In the genomic region with DNA sequence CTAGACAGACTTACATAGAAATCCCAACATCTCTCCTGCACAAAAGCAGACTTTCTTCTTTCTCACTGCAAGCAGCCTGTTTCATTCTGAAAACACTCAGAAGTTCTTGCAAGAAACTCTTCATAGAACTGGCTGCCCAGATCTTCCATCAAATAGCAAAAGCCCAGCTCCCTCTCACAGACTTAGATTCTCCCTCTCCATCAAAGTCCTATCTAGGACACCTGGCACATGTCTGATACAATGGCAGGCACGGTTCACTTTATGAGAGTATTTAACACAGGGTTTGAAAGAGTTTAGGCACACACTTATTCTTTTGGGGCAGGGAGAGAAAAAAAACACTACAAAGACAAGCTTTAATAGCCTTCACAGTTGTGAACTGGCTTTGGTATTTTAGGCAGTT, we compare ENCODE assay signal across 12 mouse cellular contexts. TPM values are rescaled to one million over a fixed set of nuclear protein-coding genes. Genes with fewer than 3 reads are reported as not detected.
A peak's percentile ranks its signal among the peaks of the same experiment; 100 is the strongest.
DNase-seq lines count a peak whose midpoint lies in the region; ATAC-seq and TF ChIP-seq lines count a peak whose summit lies in the region.
"Had no signal": no experiment of that assay in that cellular context is flagged by ENCODE, and none has a peak within 500 bp of the region (broad histone marks: within the 10 kb centered on the region; RNA-seq: fewer than 3 reads in every experiment).

No protein-coding gene starts in this region.

- H3K9ac ChIP-seq in forebrain, embryonic 16.5 days (replicated peaks; ENCODE audit: low read depth, low read length) = no peak overlapping the region
- peak overlapping the region; percentile 62; the same call in 1 of the 2 replicates for H3K9ac ChIP-seq in liver, embryonic 11.5 days (ENCODE audit: low read depth, low read length)
- no peak overlapping the region for H3K9ac ChIP-seq in midbrain, postnatal 0 days (replicated peaks; ENCODE audit: low read length, poor library complexity, severe bottlenecking)

- peaks cover 21% of the 10 kb centered on the region for H3K4me1 ChIP-seq in forebrain, embryonic 16.5 days (replicated peaks; ENCODE audit: control insufficient read depth, insufficient read depth, low read length)
- peaks cover 10% of the 10 kb centered on the region for H3K4me1 ChIP-seq in liver, embryonic 11.5 days (replicated peaks; ENCODE audit: control insufficient read depth, insufficient read depth, low read length)
- H3K4me1 ChIP-seq in midbrain, postnatal 0 days (ENCODE audit: insufficient read depth, low read length) = peaks cover 4% of the 10 kb centered on the region; the same call in 1 of the 2 replicates

- H3K27ac ChIP-seq in layer of hippocampus, adult 2 months = peak overlapping the region; percentile 77
- no peak overlapping the region for H3K27ac ChIP-seq in forebrain, embryonic 16.5 days (ENCODE audit: low read length)
- no peak overlapping the region for H3K27ac ChIP-seq in liver, embryonic 11.5 days (ENCODE audit: low read depth, low read length)
- no peak overlapping the region for H3K27ac ChIP-seq in midbrain, postnatal 0 days (ENCODE audit: low read depth, low read length)
- H3K27ac ChIP-seq: left cerebral cortex, adult 2 months; macrophage had no signal

- 0% methylated on average over 1 of the region's 1 CpGs for WGBS in forebrain, embryonic 16.5 days
- WGBS in liver, embryonic 11.5 days = 17% methylated on average over 1 of the region's 1 CpGs
- WGBS in midbrain, postnatal 0 days = 29% methylated on average over 1 of the region's 1 CpGs

- peak overlapping the region; percentile 25; the same call in 1 of the 2 replicates for H3K4me2 ChIP-seq in forebrain, embryonic 16.5 days (ENCODE audit: low read length)
- H3K4me2 ChIP-seq in liver, embryonic 11.5 days = peak overlapping the region; percentile 74
- peak overlapping the region; percentile 96; the same call in 1 of the 2 replicates for H3K4me2 ChIP-seq in midbrain, postnatal 0 days (ENCODE audit: low read depth, low read length, poor library complexity, severe bottlenecking)

- no peak for TF ChIP-seq CTCF in layer of hippocampus, adult 2 months (conservative IDR thresholded peaks at IDR 0.05)
- no peak for TF ChIP-seq CTCF in midbrain, postnatal 0 days (IDR thresholded peaks at IDR 0.05)

- H3K36me3 ChIP-seq in forebrain, embryonic 16.5 days (ENCODE audit: control insufficient read depth, insufficient read depth) = no peaks in the 10 kb centered on the region
- H3K36me3 ChIP-seq in liver, embryonic 11.5 days (ENCODE audit: control insufficient read depth, insufficient read depth, low read length) = no peaks in the 10 kb centered on the region
- no peaks in the 10 kb centered on the region for H3K36me3 ChIP-seq in midbrain, postnatal 0 days (ENCODE audit: insufficient read depth, low read length)

- H3K9me3 ChIP-seq in forebrain, embryonic 16.5 days (ENCODE audit: control insufficient read depth, low read length) = no peaks in the 10 kb centered on the region
- H3K9me3 ChIP-seq in liver, embryonic 11.5 days (ENCODE audit: control insufficient read depth, low read length) = no peaks in the 10 kb centered on the region
- no peaks in the 10 kb centered on the region for H3K9me3 ChIP-seq in midbrain, postnatal 0 days (ENCODE audit: low read length)

- H3K27me3 ChIP-seq in forebrain, embryonic 16.5 days (replicated peaks; ENCODE audit: control insufficient read depth, insufficient read depth, low read length) = peaks cover 15% of the 10 kb centered on the region
- H3K27me3 ChIP-seq in liver, embryonic 11.5 days (replicated peaks; ENCODE audit: control insufficient read depth, insufficient read depth, low read length) = peaks cover 47% of the 10 kb centered on the region
- H3K27me3 ChIP-seq in midbrain, postnatal 0 days (ENCODE audit: insufficient read depth, low read length) = peaks cover 4% of the 10 kb centered on the region; the same call in 1 of the 2 replicates

- ATAC-seq in forebrain, embryonic 16.5 days = no peak
- no peak for ATAC-seq in liver, embryonic 11.5 days (replicated peaks; ENCODE audit: low FRiP score)
- no peak for ATAC-seq in midbrain, postnatal 0 days (ENCODE audit: low FRiP score)

- DNase-seq in layer of hippocampus, adult 2 months (ENCODE audit: low spot score in 2 of 2) = no peak
- no peak for DNase-seq in layer of hippocampus, adult 18-20 months (ENCODE audit: low spot score in 2 of 2)
- DNase-seq in liver, embryonic 11.5 days (ENCODE audit: low spot score) = no peak
- no peak for DNase-seq in midbrain, postnatal 0 days (ENCODE audit: low spot score)
- no peak for DNase-seq in kidney, postnatal 25 days
- DNase-seq in thymus, adult 18-20 months = no peak
- DNase-seq in cerebellum, postnatal 36 days = no peak
- DNase-seq: cerebellum, adult 8-10 months; gastrocnemius, postnatal 36 days had no signal

- H3K4me3 ChIP-seq in layer of hippocampus, adult 2 months = peak overlapping the region; percentile 53
- H3K4me3 ChIP-seq in forebrain, embryonic 16.5 days (replicated peaks; ENCODE audit: low read length) = peak overlapping the region; percentile 13; the same call in 1 of the 2 replicates
- peak overlapping the region; percentile 63 for H3K4me3 ChIP-seq in liver, embryonic 11.5 days (ENCODE audit: low read depth, low read length)
- no peak overlapping the region for H3K4me3 ChIP-seq in midbrain, postnatal 0 days (ENCODE audit: low read depth, low read length)

RNA-seq across cellular contexts. Expression of gene Prox1, which starts 2.9 kb away (rescaled TPM):
- 100 to 1,000 TPM; 102 to 112 TPM for total RNA-seq in layer of hippocampus, adult 2 months (2021)
- 10 to 100 TPM; 77.4 to 83.6 TPM for total RNA-seq in layer of hippocampus, adult 18-20 months (2021)
- 8.1 and 9.4 TPM in 2 replicates for polyA plus RNA-seq in forebrain, embryonic 16.5 days (2015; fragmentation: Nextera tagmentation; extraction: Ambion mirVana)
- polyA plus RNA-seq in liver, embryonic 11.5 days (2014; fragmentation: Nextera tagmentation; extraction: Ambion mirVana) = 12.1 and 13.9 TPM in 2 replicates
- 11.1 and 16.0 TPM in 2 replicates for total RNA-seq in midbrain, postnatal 0 days (2014; rRNA removed)
- polyA plus RNA-seq in midbrain, postnatal 0 days (2015; fragmentation: Nextera tagmentation; extraction: Ambion mirVana) = 6.0 and 11.9 TPM in 2 replicates

Comparison
In these comparisons a context has a peak if more than half of its experiments do, and no peak if none do; other contexts are left out.
1. H3K4me2 ChIP-seq: peak in every context shown above with its lines; median percentile 96 in midbrain, postnatal 0 days; 74 in liver, embryonic 11.5 days; 25 in forebrain, embryonic 16.5 days.